Mouse (Mus musculus): Measurements from ENCODE around the gene Atxn7l3b.

Atxn7l3b gene

GRCm38 (mm10) chr10:112876655-112877393 is 52.0 kb downstream of the Atxn7l3b start:
- in situ Hi-C loops (cut with MboI, MseI): no loop called here

Data from T-helper 17 cell (primary cell).